Mouse (Mus musculus): ENCODE data around the gene Vmn1r206. TPM values are rescaled to one million over a fixed set of nuclear protein-coding genes. Genes with fewer than 3 reads are reported as not detected.
"Not testable (repeated sequence)": the region's sequence is repeated elsewhere in the genome, so short reads cannot be mapped to it uniquely, and the experiment has no call there.

Vmn1r206 gene
- not detected in 2 replicates for total RNA-seq (2017)

GRCm38 (mm10) chr13:22624151-22624550, at the start of gene Vmn1r206:
Gene Vmn1r206 (minus strand): TSS chr13:22624251.
- ATAC-seq (ENCODE audit: extremely low read depth, insufficient number of reproducible peaks, low FRiP score, poor library complexity, severe bottlenecking), result not testable (repeated sequence)

DNA sequence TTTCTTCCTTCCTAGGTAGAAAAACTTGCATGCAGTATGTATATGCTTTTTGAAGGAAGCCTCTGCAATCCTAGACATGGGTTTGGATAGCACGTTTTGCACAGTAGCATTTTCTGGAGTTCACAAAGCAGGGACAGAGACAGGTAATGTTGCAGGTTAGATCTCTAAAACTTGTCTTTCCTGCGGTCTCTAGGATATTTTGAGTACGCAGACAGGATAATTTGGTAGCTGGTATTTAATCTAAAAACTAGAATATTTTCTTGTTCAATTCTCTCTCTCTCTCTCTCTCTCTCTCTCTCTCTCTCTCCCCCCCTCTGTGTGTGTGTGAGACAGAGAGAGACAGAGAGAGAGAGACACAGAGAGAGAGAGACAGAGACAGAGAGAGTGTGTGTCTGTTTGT, 31.2 kb downstream of the Vmn1r206 start, which contains the start of gene Vmn1r205:
TSS of gene Vmn1r205 (minus strand) at position 101 of the 400 bp plus-strand sequence.
- no peak for ATAC-seq (ENCODE audit: extremely low read depth, insufficient number of reproducible peaks, low FRiP score, poor library complexity, severe bottlenecking)

GRCm38 (mm10) chr13:22583336-22583735, 40.7 kb downstream of the Vmn1r206 start:
- not testable (repeated sequence) for ATAC-seq (ENCODE audit: extremely low read depth, insufficient number of reproducible peaks, low FRiP score, poor library complexity, severe bottlenecking)

DNA sequence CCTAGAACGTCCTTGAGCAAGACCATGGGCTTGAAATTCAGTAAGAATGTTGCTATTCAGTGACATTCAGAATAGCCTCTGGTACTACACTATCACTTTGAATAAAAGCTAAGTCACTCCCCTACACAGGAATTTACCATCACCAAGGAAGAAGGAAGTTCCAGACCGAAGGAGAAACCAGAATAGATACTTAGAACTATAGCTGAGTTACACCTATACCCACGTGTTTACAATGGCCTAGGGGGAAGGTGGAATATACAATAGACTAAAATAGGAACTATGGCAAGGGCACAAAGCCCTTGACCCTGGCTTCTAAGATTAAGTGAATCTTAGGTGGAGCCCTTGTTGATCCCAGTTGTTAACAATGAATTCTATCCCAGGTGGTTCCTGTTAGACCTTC, 49.1 kb downstream of the Vmn1r206 start:
- ATAC-seq (ENCODE audit: extremely low read depth, insufficient number of reproducible peaks, low FRiP score, poor library complexity, severe bottlenecking), result not testable (repeated sequence)

Other genes starting within 250 kb of the Vmn1r206 start
- not detected in 2 replicates for gene Vmn1r199, start 244.4 kb downstream of the Vmn1r206 start, total RNA-seq (2017)
- gene Vmn1r200, start 233.9 kb downstream of the Vmn1r206 start, total RNA-seq (2017), result not detected in 2 replicates
- gene Vmn1r201, start 152.3 kb downstream of the Vmn1r206 start, total RNA-seq (2017), result not detected in 2 replicates
- gene Vmn1r202, start 118.9 kb downstream of the Vmn1r206 start, total RNA-seq (2017), result not detected in 2 replicates
- 0.25 TPM in 1 of 2 replicates, not detected in the other for gene Vmn1r203, start 106.1 kb downstream of the Vmn1r206 start, total RNA-seq (2017)
- not detected in 2 replicates for gene Vmn1r204, start 71.1 kb downstream of the Vmn1r206 start, total RNA-seq (2017)
- not detected in 2 replicates for gene Vmn1r205, start 31.3 kb downstream of the Vmn1r206 start, total RNA-seq (2017)
- gene Vmn1r207-ps, start 105.4 kb upstream of the Vmn1r206 start, total RNA-seq (2017), result 0.12 TPM in 1 of 2 replicates, not detected in the other
- gene Vmn1r208, start 153.1 kb upstream of the Vmn1r206 start, total RNA-seq (2017), result 0.12 TPM in 1 of 2 replicates, not detected in the other
- not detected in 2 replicates for gene Vmn1r209, start 185.4 kb upstream of the Vmn1r206 start, total RNA-seq (2017)
- gene Vmn1r210, start 207.1 kb upstream of the Vmn1r206 start, total RNA-seq (2017), result not detected in 2 replicates
- not detected in 2 replicates for gene Vmn1r211, start 233.3 kb upstream of the Vmn1r206 start, total RNA-seq (2017)

Data from neutrophil, adult 5-6 weeks (primary cell).